Mouse (Mus musculus) stomach, embryonic 15.5 days (tissue): Measurements from ENCODE around the gene Foxi1. TPM values are rescaled to one million over a fixed set of nuclear protein-coding genes. Genes with fewer than 3 reads are reported as not detected.
"Not testable (repeated sequence)": the region's sequence is repeated elsewhere in the genome, so short reads cannot be mapped to it uniquely, and the experiment has no call there.

Source experiments
- ATAC-seq: fragments of 200-750 bp; cut with Nextera tagmentation; 2 replicates; pipeline ENCODE4 v1.8.0; 2017; ENCODE audit warnings: low read depth, moderate number of reproducible peaks, moderate TSS enrichment; ENCODE audit not compliant: insufficient read depth, low FRiP score
- H3K27ac ChIP-seq: fragments of 300-500 bp; sonication (generic); 2 replicates; pipeline ENCODE4 v1.5.1; 2015; ENCODE audit warnings: mild to moderate bottlenecking, inconsistent platforms
- H3K27me3 ChIP-seq: fragments of 300-500 bp; sonication (generic); replicated peaks from 2 replicates; pipeline ENCODE4 v1.6.1; 2015; ENCODE audit warnings: inconsistent platforms
- H3K36me3 ChIP-seq: fragments of 300-500 bp; sonication (generic); 2 replicates; pipeline ENCODE4 v1.6.1; 2015; ENCODE audit warnings: inconsistent platforms
- H3K4me1 ChIP-seq: fragments of 300-500 bp; sonication (generic); 2 replicates; pipeline ENCODE4 v1.6.1; 2015; ENCODE audit warnings: inconsistent platforms
- H3K4me2 ChIP-seq: fragments of 300-500 bp; sonication (generic); 2 replicates; pipeline ENCODE4 v1.6.1; 2015; ENCODE audit warnings: mild to moderate bottlenecking, inconsistent platforms
- H3K4me3 ChIP-seq: fragments of 300-500 bp; sonication (generic); replicated peaks from 2 replicates; pipeline ENCODE4 v1.5.1; 2015; ENCODE audit warnings: inconsistent platforms
- H3K9ac ChIP-seq: fragments of 300-500 bp; sonication (generic); 2 replicates; pipeline ENCODE4 v1.6.1; 2015; ENCODE audit warnings: inconsistent platforms
- H3K9me3 ChIP-seq: fragments of 300-500 bp; sonication (generic); 2 replicates; pipeline ENCODE4 v1.6.1; 2016; ENCODE audit warnings: inconsistent platforms
- WGBS: fragments of 180-500 bp; shearing (Covaris S2); methylation state at CpG from one replicate; pipeline ENCODE4 v1.1.7; 2015; 5-methylcytosine and 5-hydroxymethylcytosine counted together
- polyA plus RNA-seq: library from polyadenylated mRNA; unstranded; fragments of >200 nt; fragmentation: Nextera tagmentation; extraction: Ambion mirVana; gene quantifications from 2 replicates; pipeline ENCODE4 v1.2.1, GENCODE M21; 2015

Gene Foxi1
- polyA plus RNA-seq = not detected in 2 replicates

DNA sequence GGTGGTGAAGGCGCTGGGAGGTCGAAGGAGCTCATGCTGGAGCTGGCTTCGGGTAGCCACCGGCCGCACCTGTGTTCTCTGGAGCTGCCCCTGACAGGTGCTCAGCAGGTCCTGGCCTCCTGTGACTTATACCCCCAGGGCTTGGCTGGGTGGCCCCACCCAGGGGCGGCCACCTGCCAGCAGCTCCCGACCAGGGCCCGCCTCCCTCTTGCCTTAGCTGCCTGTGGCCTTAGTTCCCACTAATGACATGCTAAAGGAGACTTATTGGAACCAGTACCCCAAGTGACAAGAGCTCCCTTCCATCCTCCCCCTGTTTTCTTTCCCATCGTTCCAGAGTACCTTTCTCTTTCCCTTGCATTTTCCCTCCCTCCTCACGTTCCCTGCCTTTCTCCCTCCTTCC is at the start of gene Foxi1:
Gene Foxi1 (minus strand): TSS at position 101 of the 400 bp plus-strand sequence.
- Histone ChIP-seq H3K9me3 (no peaks in the 10 kb centered on the region), H3K27me3 (no peaks in the 10 kb centered on the region), H3K27ac (no peak within 1 kb of the TSS), H3K36me3 (no peaks in the 10 kb centered on the region), H3K4me1 (no peaks in the 10 kb centered on the region), H3K9ac (no peak within 1 kb of the TSS), H3K4me3 (no peak within 1 kb of the TSS), H3K4me2 (no peak within 1 kb of the TSS)
- 73% methylated on average over 10 of the region's 10 CpGs for WGBS
- ATAC-seq = no peak

DNA sequence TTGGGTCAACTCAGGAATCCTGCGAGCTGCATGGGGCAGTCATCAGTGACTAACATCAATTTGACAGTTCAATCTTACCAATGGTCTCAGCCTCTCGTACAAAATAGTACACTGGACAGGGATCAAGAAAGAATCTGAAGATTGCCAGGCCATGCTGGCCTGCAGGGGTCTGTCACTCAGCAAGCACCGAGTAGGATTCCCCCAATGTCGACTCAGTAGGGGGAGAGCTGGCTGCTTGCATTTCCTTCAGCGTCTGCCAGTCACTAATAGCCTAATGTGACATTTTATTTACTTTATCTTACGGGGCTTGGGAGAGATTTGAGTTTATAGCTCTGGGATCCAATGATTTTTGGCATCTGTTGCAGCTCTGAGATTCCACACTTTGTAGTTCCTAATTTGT is 35.1 kb upstream of the Foxi1 start:
- no peak overlapping the region for H3K4me2 ChIP-seq
- no peaks in the 10 kb centered on the region for H3K4me1 ChIP-seq
- H3K9ac ChIP-seq = no peak overlapping the region
- no peaks in the 10 kb centered on the region for H3K9me3 ChIP-seq
- no peak overlapping the region for H3K27ac ChIP-seq
- H3K27me3 ChIP-seq = no peaks in the 10 kb centered on the region
- no peaks in the 10 kb centered on the region for H3K36me3 ChIP-seq
- no peak for ATAC-seq
- no peak overlapping the region for H3K4me3 ChIP-seq
- 26% methylated on average over 6 of the region's 6 CpGs for WGBS

GRCm38 (mm10) chr11:34240252-34240651 is 32.4 kb upstream of the Foxi1 start:
- Histone ChIP-seq H3K9ac (no peak overlapping the region), H3K4me1 (no peaks in the 10 kb centered on the region), H3K27ac (no peak overlapping the region), H3K4me2 (no peak overlapping the region), H3K27me3 (no peaks in the 10 kb centered on the region), H3K36me3 (no peaks in the 10 kb centered on the region), H3K4me3 (no peak overlapping the region), H3K9me3 (no peaks in the 10 kb centered on the region)
- 89% methylated on average over 1 of the region's 1 CpGs for WGBS
- ATAC-seq = no peak

DNA sequence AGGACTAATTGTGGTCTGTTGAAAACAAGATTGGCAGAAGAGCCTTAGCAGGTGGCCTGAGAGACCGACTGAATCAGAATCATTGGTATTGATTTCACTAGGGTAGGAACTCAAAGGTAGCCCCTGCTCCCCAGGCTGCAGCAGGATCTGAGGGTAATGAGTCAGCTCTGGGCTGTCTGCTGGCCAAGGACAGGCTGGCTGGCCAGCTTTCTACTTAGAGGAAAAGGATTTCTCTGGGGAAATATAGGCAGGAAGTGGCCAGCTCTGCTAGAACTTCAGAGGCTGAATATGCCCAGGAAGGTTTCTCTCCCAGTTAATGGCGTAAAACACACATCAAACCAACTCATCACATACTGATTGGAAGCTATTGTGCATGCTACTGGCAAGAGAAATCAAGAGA is 31.8 kb upstream of the Foxi1 start:
- no peaks in the 10 kb centered on the region for H3K9me3 ChIP-seq
- H3K4me3 ChIP-seq = no peak overlapping the region
- H3K27me3 ChIP-seq = no peaks in the 10 kb centered on the region
- H3K4me2 ChIP-seq = no peak overlapping the region
- ATAC-seq = no peak
- H3K4me1 ChIP-seq = no peaks in the 10 kb centered on the region
- no peaks in the 10 kb centered on the region for H3K36me3 ChIP-seq
- no peak overlapping the region for H3K9ac ChIP-seq
- WGBS = 73% methylated on average over 2 of the region's 2 CpGs
- no peak overlapping the region for H3K27ac ChIP-seq

DNA sequence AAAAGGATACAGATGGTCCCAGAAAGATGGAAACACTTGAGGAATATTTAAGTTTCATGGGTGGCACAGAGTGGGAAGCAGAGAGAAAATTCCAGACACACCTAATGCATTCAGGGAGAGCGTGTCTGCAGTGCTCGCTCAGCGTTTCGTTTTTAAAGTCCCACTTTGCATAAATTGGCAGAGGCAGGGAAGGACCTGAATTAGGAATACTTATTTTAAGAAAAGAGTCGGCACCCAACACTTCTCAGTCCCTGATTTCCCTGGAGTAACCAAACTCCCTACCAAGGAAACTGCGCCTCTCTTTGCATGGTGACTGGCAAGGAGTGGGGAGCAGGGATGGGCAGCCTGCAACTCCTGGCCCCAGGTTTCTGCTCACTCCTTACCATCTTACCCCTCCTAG is 29.0 kb upstream of the Foxi1 start:
- Histone ChIP-seq H3K27me3 (no peaks in the 10 kb centered on the region), H3K9me3 (no peaks in the 10 kb centered on the region), H3K36me3 (no peaks in the 10 kb centered on the region), H3K4me3 (no peak overlapping the region), H3K27ac (no peak overlapping the region), H3K4me2 (no peak overlapping the region), H3K4me1 (no peaks in the 10 kb centered on the region), H3K9ac (no peak overlapping the region)
- ATAC-seq = no peak
- WGBS = 82% methylated on average over 6 of the region's 6 CpGs

DNA sequence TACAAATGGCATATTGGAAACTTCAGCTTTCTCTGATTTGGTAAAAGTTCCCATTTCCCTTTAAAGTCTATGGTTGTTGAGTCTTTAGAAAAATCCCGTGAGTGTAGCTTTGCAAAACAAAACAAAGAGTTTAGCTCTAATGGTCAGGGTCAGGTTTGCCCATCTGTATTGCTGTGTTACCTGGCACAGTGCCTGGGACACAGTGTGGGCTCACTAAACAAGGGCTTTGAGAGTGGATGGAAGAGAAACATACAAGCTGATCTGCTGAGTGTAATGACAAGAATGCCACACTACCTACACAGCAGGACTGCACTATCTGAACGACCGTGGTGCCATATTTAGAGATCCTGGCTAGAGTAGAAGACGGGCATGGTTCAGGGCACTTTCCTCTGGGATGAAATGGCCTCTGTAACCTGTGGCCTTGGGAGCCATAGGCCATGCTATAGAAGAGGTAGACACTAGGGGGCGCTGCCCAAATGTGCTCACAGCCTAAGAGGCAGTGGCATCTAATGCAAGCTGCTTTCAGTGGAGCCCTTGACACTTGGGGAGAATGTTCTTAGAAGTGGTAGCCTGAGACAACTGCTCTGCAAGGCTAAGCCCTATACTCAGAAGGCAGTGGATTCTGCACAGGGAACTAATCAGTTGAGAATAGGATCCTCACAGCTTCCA is 28.3 kb upstream of the Foxi1 start:
- no peak overlapping the region for H3K27ac ChIP-seq
- H3K27me3 ChIP-seq = no peaks in the 10 kb centered on the region
- H3K36me3 ChIP-seq = no peaks in the 10 kb centered on the region
- WGBS = 43% methylated on average over 5 of the region's 5 CpGs
- H3K4me3 ChIP-seq = no peak overlapping the region
- no peaks in the 10 kb centered on the region for H3K4me1 ChIP-seq
- no peak overlapping the region for H3K9ac ChIP-seq
- no peak for ATAC-seq
- no peaks in the 10 kb centered on the region for H3K9me3 ChIP-seq
- H3K4me2 ChIP-seq = no peak overlapping the region

DNA sequence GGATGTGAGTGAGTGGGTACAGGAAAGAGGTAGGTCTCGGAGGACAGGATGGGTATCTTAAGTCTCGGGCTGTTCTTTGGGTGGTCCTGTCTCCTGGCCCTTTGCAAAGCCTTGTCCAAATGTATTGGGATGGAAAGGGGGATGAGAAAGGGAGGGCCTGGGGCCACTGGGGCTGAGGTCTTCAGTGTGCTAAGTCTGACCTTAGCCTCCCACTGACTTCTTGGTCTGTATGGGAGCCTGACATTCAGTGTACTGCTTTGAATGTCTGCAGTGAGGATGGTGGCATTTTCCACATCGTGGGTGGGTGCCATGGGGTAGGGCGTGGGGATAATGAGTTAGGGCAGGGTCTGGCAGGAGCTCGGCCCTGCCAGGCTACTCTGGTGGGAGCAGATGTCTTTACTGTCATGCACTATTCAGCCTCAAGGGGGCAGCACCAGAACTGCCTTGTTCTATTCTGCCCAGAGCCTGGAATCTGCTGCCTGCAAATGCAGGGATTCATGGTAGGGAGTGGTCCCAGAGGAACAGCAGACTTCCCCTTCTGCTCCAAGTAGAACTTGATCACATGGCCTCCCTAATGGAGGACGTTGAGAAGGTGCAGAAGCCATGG is 21.0 kb upstream of the Foxi1 start:
- Histone ChIP-seq H3K4me2 (no peak overlapping the region), H3K27ac (no peak overlapping the region), H3K9me3 (no peaks in the 10 kb centered on the region), H3K9ac (no peak overlapping the region), H3K4me3 (no peak overlapping the region), H3K27me3 (no peaks in the 10 kb centered on the region), H3K4me1 (no peaks in the 10 kb centered on the region), H3K36me3 (no peaks in the 10 kb centered on the region)
- 41% methylated on average over 6 of the region's 6 CpGs for WGBS
- 0 out of 2 replicates have a peak, but pooled peaks have one; percentile 56 for ATAC-seq

- 32% methylated on average over 1 of the region's 1 CpGs for WGBS
Observed at GRCm38 (mm10) chr11:34227180-34227579, 19.3 kb upstream of the Foxi1 start.

DNA sequence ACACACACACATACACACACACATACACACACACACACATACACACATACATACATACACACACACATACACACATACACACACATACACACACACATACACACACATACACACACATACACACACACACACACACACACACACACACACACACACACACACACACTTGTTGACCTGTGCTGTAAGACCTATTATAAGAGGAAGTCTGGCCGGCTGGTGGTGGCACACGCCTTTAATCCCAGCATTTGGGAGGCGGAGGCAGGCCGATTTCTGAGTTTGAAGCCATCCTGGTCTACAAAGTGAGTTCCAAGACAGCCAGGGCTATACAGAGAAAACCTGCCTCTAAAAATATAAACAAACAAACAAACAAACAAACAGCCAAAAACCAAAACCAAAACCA is 12.7 kb upstream of the Foxi1 start:
- 83% methylated on average over 4 of the region's 4 CpGs for WGBS
- not testable (repeated sequence) for H3K4me1 ChIP-seq, H3K4me3 ChIP-seq, H3K9ac ChIP-seq, H3K27ac ChIP-seq, H3K9me3 ChIP-seq, H3K27me3 ChIP-seq, H3K36me3 ChIP-seq, ATAC-seq, H3K4me2 ChIP-seq

More at GRCm38 (mm10) chr11:34227180-34227579, 19.3 kb upstream of the Foxi1 start:
- Histone ChIP-seq H3K4me3 (no peak overlapping the region), H3K36me3 (no peaks in the 10 kb centered on the region), H3K9me3 (no peaks in the 10 kb centered on the region), H3K4me1 (no peaks in the 10 kb centered on the region), H3K4me2 (no peak overlapping the region), H3K27me3 (no peaks in the 10 kb centered on the region), H3K27ac (no peak overlapping the region), H3K9ac (no peak overlapping the region)
- ATAC-seq = no peak

DNA sequence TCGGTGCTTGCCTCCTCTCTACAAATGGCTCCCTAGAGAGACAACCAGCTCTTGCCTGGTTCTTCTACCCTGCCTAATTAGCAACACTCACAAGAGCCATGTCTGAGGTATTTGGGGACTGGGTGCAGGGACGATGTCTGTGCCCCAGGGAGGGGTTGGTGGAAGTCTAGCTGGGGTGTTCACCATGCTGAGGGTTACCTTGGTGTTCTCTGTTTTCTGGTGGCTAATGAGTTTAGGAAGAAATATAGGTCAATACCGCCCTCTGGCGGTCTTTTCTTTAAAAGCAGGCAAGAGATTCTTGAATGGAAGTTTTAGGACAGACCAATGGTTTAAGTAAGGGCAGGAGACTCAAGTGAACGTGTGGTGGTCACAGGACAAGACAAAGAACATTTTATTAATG is 5.0 kb upstream of the Foxi1 start:
- ATAC-seq = no peak
- H3K4me2 ChIP-seq = no peak overlapping the region
- H3K27me3 ChIP-seq = no peaks in the 10 kb centered on the region
- H3K9me3 ChIP-seq = no peaks in the 10 kb centered on the region
- H3K4me1 ChIP-seq = no peaks in the 10 kb centered on the region
- no peak overlapping the region for H3K4me3 ChIP-seq
- 21% methylated on average over 5 of the region's 5 CpGs for WGBS
- H3K36me3 ChIP-seq = no peaks in the 10 kb centered on the region
- no peak overlapping the region for H3K27ac ChIP-seq
- no peak overlapping the region for H3K9ac ChIP-seq

DNA sequence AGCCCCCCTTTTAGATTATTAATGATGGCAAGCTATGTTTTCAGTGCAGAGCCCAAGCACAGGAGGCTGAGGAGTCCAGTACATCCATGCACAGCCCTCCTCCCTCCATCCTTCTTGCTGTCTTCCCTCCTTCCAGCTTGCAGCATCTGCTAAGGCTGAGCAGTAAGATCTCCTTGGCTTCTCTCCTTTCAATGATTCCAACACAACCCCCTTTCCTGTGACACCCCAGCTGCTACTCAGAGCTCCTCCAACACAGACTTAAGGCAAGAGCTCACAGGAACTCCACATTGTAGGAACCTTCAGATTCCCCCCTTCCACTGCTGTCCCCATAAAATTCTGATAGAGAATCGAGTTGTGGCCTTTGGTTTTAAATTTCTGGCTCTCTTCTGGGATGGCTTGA is 5.1 kb downstream of the Foxi1 start:
- no peaks in the 10 kb centered on the region for H3K36me3 ChIP-seq
- H3K9me3 ChIP-seq = no peaks in the 10 kb centered on the region
- no peak overlapping the region for H3K4me3 ChIP-seq
- ATAC-seq = no peak
- 45% methylated on average over 1 of the region's 1 CpGs for WGBS
- no peak overlapping the region for H3K9ac ChIP-seq
- no peak overlapping the region for H3K27ac ChIP-seq
- no peaks in the 10 kb centered on the region for H3K27me3 ChIP-seq
- H3K4me1 ChIP-seq = no peaks in the 10 kb centered on the region
- no peak overlapping the region for H3K4me2 ChIP-seq

DNA sequence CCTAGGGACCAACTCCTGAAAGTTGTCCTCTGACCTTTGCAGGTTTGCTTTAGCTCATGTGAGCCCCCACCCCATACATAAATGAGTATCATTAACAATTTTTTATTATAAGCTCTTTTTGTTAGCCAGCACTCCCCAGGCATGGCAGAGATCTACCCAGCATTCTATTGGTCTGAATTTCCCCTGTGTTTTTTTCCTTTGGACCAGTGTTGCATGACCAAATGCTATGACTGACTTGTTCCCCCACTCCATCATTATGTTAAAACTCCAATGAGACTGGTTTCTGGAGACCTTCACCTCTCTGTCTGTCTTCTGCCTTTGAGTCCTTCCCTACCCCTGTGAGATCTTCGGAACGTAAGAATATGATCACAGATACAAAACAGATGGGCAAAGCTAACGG is 12.7 kb downstream of the Foxi1 start:
- Histone ChIP-seq H3K36me3 (no peaks in the 10 kb centered on the region), H3K27me3 (no peaks in the 10 kb centered on the region), H3K27ac (no peak overlapping the region), H3K9me3 (no peaks in the 10 kb centered on the region), H3K4me1 (no peaks in the 10 kb centered on the region), H3K9ac (no peak overlapping the region), H3K4me3 (no peak overlapping the region), H3K4me2 (no peak overlapping the region)
- WGBS = 89% methylated on average over 3 of the region's 3 CpGs
- no peak for ATAC-seq
